Comparison of ENCODE assay signal across 30 mouse cellular contexts in the genomic region with DNA sequence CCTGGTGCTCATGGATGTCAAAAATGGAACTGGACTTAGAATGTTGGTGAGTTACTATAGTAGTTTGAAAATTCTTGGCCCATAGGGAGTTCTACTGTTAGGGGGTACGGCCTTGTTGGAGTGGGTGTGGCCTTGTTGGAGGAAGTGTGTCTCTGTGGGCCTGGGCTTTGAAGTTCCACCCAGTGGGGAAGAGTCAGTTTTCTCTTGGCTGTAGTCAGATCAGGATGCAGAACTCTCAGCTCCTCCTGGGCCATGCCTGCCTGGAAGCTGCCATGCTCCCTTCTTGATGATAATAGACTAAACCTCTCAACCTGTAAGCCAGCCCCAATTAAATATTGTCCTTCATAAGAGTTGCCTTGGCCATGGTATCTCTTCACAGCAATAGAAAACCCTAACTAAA. TPM values are rescaled to one million over a fixed set of nuclear protein-coding genes. Genes with fewer than 3 reads are reported as not detected.
DNase-seq lines count a peak whose midpoint lies in the region; ATAC-seq lines count a peak whose summit lies in the region.
"Had no signal": no experiment of that assay in that cellular context is flagged by ENCODE, and none has a peak within 500 bp of the region (broad histone marks: within the 10 kb centered on the region; RNA-seq: fewer than 3 reads in every experiment).

No protein-coding gene starts in this region.

- H3K27ac ChIP-seq in hindbrain, embryonic 12.5 days: no peak overlapping the region
- H3K27ac ChIP-seq: embryonic facial prominence, embryonic 10.5 days; embryonic facial prominence, embryonic 13.5 days; forebrain, embryonic 12.5 days; forebrain, embryonic 15.5 days; heart, embryonic 10.5 days; heart, embryonic 13.5 days; hindbrain, embryonic 13.5 days had no signal

- no peaks in the 10 kb centered on the region for H3K9me3 ChIP-seq in hindbrain, embryonic 12.5 days (replicated peaks)
- H3K9me3 ChIP-seq: embryonic facial prominence, embryonic 10.5 days; embryonic facial prominence, embryonic 13.5 days; forebrain, embryonic 12.5 days; forebrain, embryonic 15.5 days; G1E; heart, embryonic 10.5 days; heart, embryonic 13.5 days; hindbrain, embryonic 13.5 days had no signal

- no peaks in the 10 kb centered on the region for H3K4me1 ChIP-seq in hindbrain, embryonic 12.5 days
- H3K4me1 ChIP-seq: embryonic facial prominence, embryonic 10.5 days; embryonic facial prominence, embryonic 13.5 days; forebrain, embryonic 12.5 days; forebrain, embryonic 15.5 days; heart, embryonic 10.5 days; heart, embryonic 13.5 days; hindbrain, embryonic 13.5 days had no signal

- no peak overlapping the region for H3K4me3 ChIP-seq in hindbrain, embryonic 12.5 days
- H3K4me3 ChIP-seq: embryonic facial prominence, embryonic 10.5 days; embryonic facial prominence, embryonic 13.5 days; erythroblast, embryonic 14.5 days; forebrain, embryonic 12.5 days; forebrain, embryonic 15.5 days; heart, embryonic 10.5 days; heart, embryonic 13.5 days; hindbrain, embryonic 13.5 days had no signal

- H3K9ac ChIP-seq in hindbrain, embryonic 12.5 days: no peak overlapping the region
- H3K9ac ChIP-seq: embryonic facial prominence, embryonic 13.5 days; forebrain, embryonic 12.5 days; forebrain, embryonic 15.5 days; heart, embryonic 13.5 days; hindbrain, embryonic 13.5 days had no signal

- ATAC-seq in common myeloid progenitor, adult 5-6 weeks (replicated peaks; ENCODE audit: low read depth, poor library complexity, severe bottlenecking): peak; percentile 65
- no peak for ATAC-seq in inflammation-experienced regulatory T-cells, adult 6 months
- no peak for ATAC-seq in hindbrain, embryonic 12.5 days (ENCODE audit: low FRiP score)
- ATAC-seq: activated CD4-positive, CD25-positive, alpha-beta regulatory T cell, adult 4 months; forebrain, embryonic 15.5 days; hindbrain, embryonic 16.5 days; intestine, embryonic 16.5 days had no signal

- H3K27me3 ChIP-seq in hindbrain, embryonic 12.5 days: no peaks in the 10 kb centered on the region; the same call in 1 of the 2 replicates
- H3K27me3 ChIP-seq: embryonic facial prominence, embryonic 13.5 days; forebrain, embryonic 15.5 days; hindbrain, embryonic 13.5 days had no signal

- H3K36me3 ChIP-seq in hindbrain, embryonic 12.5 days: no peaks in the 10 kb centered on the region
- H3K36me3 ChIP-seq: embryonic facial prominence, embryonic 10.5 days; embryonic facial prominence, embryonic 13.5 days; forebrain, embryonic 12.5 days; forebrain, embryonic 15.5 days; G1E; heart, embryonic 10.5 days; heart, embryonic 13.5 days; hindbrain, embryonic 13.5 days had no signal

- no peak overlapping the region for H3K4me2 ChIP-seq in hindbrain, embryonic 12.5 days (replicated peaks)
- H3K4me2 ChIP-seq: embryonic facial prominence, embryonic 13.5 days; forebrain, embryonic 12.5 days; forebrain, embryonic 15.5 days; heart, embryonic 13.5 days; hindbrain, embryonic 13.5 days had no signal

- DNase-seq in 416B (ENCODE audit: low read depth) (peak; percentile 33), ES-CJ7 (ENCODE audit: low read depth, low spot score) (peak; percentile 50)
- DNase-seq in heart, adult 18-20 months: no peak
- DNase-seq: adrenal gland, adult 8-10 months; adrenal gland, postnatal 25 days; cerebellum, adult 18-20 months; cerebellum, adult 9-10 months; cerebellum, postnatal 14 days; gastrocnemius, postnatal 25 days; kidney, adult 18-20 months; kidney, adult 9 months had no signal

- WGBS in hindbrain, embryonic 12.5 days: 57% methylated on average over 1 of the region's 1 CpGs

RNA-seq across cellular contexts. Expression of a gene that starts 7.2 kb away (rescaled TPM):
- 0.05 TPM in 1 of 2 replicates, not detected in the other for total RNA-seq in common myeloid progenitor, adult 5-6 weeks (2017)
- polyA plus RNA-seq in inflammation-experienced regulatory T-cells, adult 6 months (2017; shearing (Covaris generic)): 1 to 10 TPM in 2 of 3 experiments, not detected in 1; 1.4 TPM
- 0.09 and 0.18 TPM in 2 replicates for polyA plus RNA-seq in hindbrain, embryonic 12.5 days (2016; fragmentation: Nextera tagmentation; extraction: Ambion mirVana)
- total RNA-seq in heart, adult 18-20 months (2021): not detected
- total RNA-seq: adrenal gland, adult 8-10 months; adrenal gland, postnatal 25 days; gastrocnemius, adult 8-10 months; gastrocnemius, postnatal 25 days; heart, postnatal 25 days; hematopoietic stem cell, adult 5-6 weeks had no signal
- polyA plus RNA-seq: erythroblast, embryonic 14.5 days; G1E; gonadal fat pad, adult 2 months; heart, embryonic 13.5 days had no signal

RNA-seq across cellular contexts. Expression of a gene that starts 8.0 kb away (rescaled TPM):
- total RNA-seq in common myeloid progenitor, adult 5-6 weeks (2017): 88.8 and 127 TPM in 2 replicates
- polyA plus RNA-seq in inflammation-experienced regulatory T-cells, adult 6 months (2017; shearing (Covaris generic)): 10 to 100 TPM; 12.6 to 20.3 (median 19.9) TPM
- 50.6 and 54.4 TPM in 2 replicates for polyA plus RNA-seq in hindbrain, embryonic 12.5 days (2016; fragmentation: Nextera tagmentation; extraction: Ambion mirVana)
- 10 to 100 TPM; 22.6 to 28.5 TPM for total RNA-seq in heart, adult 18-20 months (2021)

RNA-seq across cellular contexts. Expression of a gene that starts 47.6 kb away (rescaled TPM):
- total RNA-seq in common myeloid progenitor, adult 5-6 weeks (2017): 44.6 and 73.4 TPM in 2 replicates
- 10 to 100 TPM; 82.8 to 83.5 (median 83.2) TPM for polyA plus RNA-seq in inflammation-experienced regulatory T-cells, adult 6 months (2017; shearing (Covaris generic))
- 35.2 and 35.8 TPM in 2 replicates for polyA plus RNA-seq in hindbrain, embryonic 12.5 days (2016; fragmentation: Nextera tagmentation; extraction: Ambion mirVana)
- 10 to 100 TPM; 18.4 to 21.3 TPM for total RNA-seq in heart, adult 18-20 months (2021)

Comparison
In these comparisons a context has a peak if more than half of its experiments do, and no peak if none do; other contexts are left out.
1. DNase-seq: peak in 416B (single experiment) and ES-CJ7 (single experiment); none in heart, adult 18-20 months (0 of 2).